Mouse (Mus musculus): ENCODE results near the gene Nfatc2. TPM values are rescaled to one million over a fixed set of nuclear protein-coding genes. Genes with fewer than 3 reads are reported as not detected.

Nfatc2 gene
- polyA plus RNA-seq, 1 experiment = 0.07 TPM

GRCm38 (mm10) chr2:168575834-168576233 lies 25.6 kb downstream of the Nfatc2 start:
- H3K36me3 ChIP-seq (ENCODE audit: control insufficient read depth, insufficient read depth) = no peaks in the 10 kb centered on the region
- no peak overlapping the region for H3ac ChIP-seq (ENCODE audit: control insufficient read depth, insufficient read length, low read depth)
- no peaks in the 10 kb centered on the region for H3K79me3 ChIP-seq (ENCODE audit: low read depth)
- H3K27me3 ChIP-seq (ENCODE audit: control insufficient read depth, insufficient read depth, insufficient read length) = no peaks in the 10 kb centered on the region
- TF ChIP-seq MYOG (IDR thresholded peaks at IDR 0.05; ENCODE audit: control insufficient read depth, extremely low read depth, insufficient read length) (no peak), MYOD1 (IDR thresholded peaks at IDR 0.05; ENCODE audit: control insufficient read depth, insufficient read length, low read depth) (no peak), CEBPB (IDR thresholded peaks at IDR 0.05; ENCODE audit: low read depth) (no peak), FOSL1 (IDR thresholded peaks at IDR 0.05; ENCODE audit: insufficient read depth, low read length, poor library complexity, severe bottlenecking) (no peak), USF1 (IDR thresholded peaks at IDR 0.05; ENCODE audit: low read depth) (no peak)
- H3K4me3 ChIP-seq (ENCODE audit: insufficient read depth, poor library complexity, severe bottlenecking) = no peak overlapping the region
- no peaks in the 10 kb centered on the region for H3K79me2 ChIP-seq (ENCODE audit: control insufficient read depth, insufficient read depth)

GRCm38 (mm10) chr2:168574934-168575333 lies 26.5 kb downstream of the Nfatc2 start:
- Histone ChIP-seq H3K27me3 (ENCODE audit: control insufficient read depth, insufficient read depth, insufficient read length) (no peaks in the 10 kb centered on the region), H3K4me3 (ENCODE audit: insufficient read depth, poor library complexity, severe bottlenecking) (no peak overlapping the region), H3K36me3 (ENCODE audit: control insufficient read depth, insufficient read depth) (no peaks in the 10 kb centered on the region), H3K79me3 (ENCODE audit: low read depth) (no peaks in the 10 kb centered on the region), H3K79me2 (ENCODE audit: control insufficient read depth, insufficient read depth) (no peaks in the 10 kb centered on the region), H3ac (ENCODE audit: control insufficient read depth, insufficient read length, low read depth) (no peak overlapping the region)
- no peak for TF ChIP-seq CEBPB (IDR thresholded peaks at IDR 0.05; ENCODE audit: low read depth)
- TF ChIP-seq USF1 (IDR thresholded peaks at IDR 0.05; ENCODE audit: low read depth) = no peak
- TF ChIP-seq MYOG (IDR thresholded peaks at IDR 0.05; ENCODE audit: control insufficient read depth, extremely low read depth, insufficient read length) = no peak
- TF ChIP-seq CTCF (IDR thresholded peaks at IDR 0.05; ENCODE audit: control insufficient read depth, insufficient read depth, insufficient read length) = no peak
- TF ChIP-seq MYOD1 (IDR thresholded peaks at IDR 0.05; ENCODE audit: control insufficient read depth, insufficient read length, low read depth) = no peak

- TF ChIP-seq MYOD1 (IDR thresholded peaks at IDR 0.05; ENCODE audit: control insufficient read depth, insufficient read length, low read depth) (no peak), FOSL1 (IDR thresholded peaks at IDR 0.05; ENCODE audit: insufficient read depth, low read length, poor library complexity, severe bottlenecking) (no peak), USF1 (IDR thresholded peaks at IDR 0.05; ENCODE audit: low read depth) (no peak), MAX (IDR thresholded peaks at IDR 0.05) (no peak), CEBPB (IDR thresholded peaks at IDR 0.05; ENCODE audit: low read depth) (no peak), MYOG (IDR thresholded peaks at IDR 0.05; ENCODE audit: control insufficient read depth, extremely low read depth, insufficient read length) (no peak), CTCF (IDR thresholded peaks at IDR 0.05; ENCODE audit: control insufficient read depth, insufficient read depth, insufficient read length) (no peak)
- H3K36me3 ChIP-seq (ENCODE audit: control insufficient read depth, insufficient read depth) = no peaks in the 10 kb centered on the region
These were observed 27.6 kb downstream of the Nfatc2 start for GRCm38 (mm10) chr2:168573866-168574265.

GRCm38 (mm10) chr2:168571241-168571640 lies 30.2 kb downstream of the Nfatc2 start:
- Histone ChIP-seq H3K4me3 (ENCODE audit: insufficient read depth, poor library complexity, severe bottlenecking) (no peak overlapping the region), H3K27me3 (ENCODE audit: control insufficient read depth, insufficient read depth, insufficient read length) (no peaks in the 10 kb centered on the region), H3ac (ENCODE audit: control insufficient read depth, insufficient read length, low read depth) (no peak overlapping the region), H3K79me2 (ENCODE audit: control insufficient read depth, insufficient read depth) (no peaks in the 10 kb centered on the region), H3K79me3 (ENCODE audit: low read depth) (no peaks in the 10 kb centered on the region), H3K36me3 (ENCODE audit: control insufficient read depth, insufficient read depth) (no peaks in the 10 kb centered on the region)
- TF ChIP-seq FOSL1 (IDR thresholded peaks at IDR 0.05; ENCODE audit: insufficient read depth, low read length, poor library complexity, severe bottlenecking) (no peak), USF1 (IDR thresholded peaks at IDR 0.05; ENCODE audit: low read depth) (no peak), MAX (IDR thresholded peaks at IDR 0.05) (no peak), CEBPB (IDR thresholded peaks at IDR 0.05; ENCODE audit: low read depth) (no peak), MYOG (IDR thresholded peaks at IDR 0.05; ENCODE audit: control insufficient read depth, extremely low read depth, insufficient read length) (no peak), CTCF (IDR thresholded peaks at IDR 0.05; ENCODE audit: control insufficient read depth, insufficient read depth, insufficient read length) (no peak), MYOD1 (IDR thresholded peaks at IDR 0.05; ENCODE audit: control insufficient read depth, insufficient read length, low read depth) (no peak)

More at GRCm38 (mm10) chr2:168573866-168574265, 27.6 kb downstream of the Nfatc2 start:
- no peaks in the 10 kb centered on the region for H3K27me3 ChIP-seq (ENCODE audit: control insufficient read depth, insufficient read depth, insufficient read length)
- H3K79me2 ChIP-seq (ENCODE audit: control insufficient read depth, insufficient read depth) = no peaks in the 10 kb centered on the region
- no peak overlapping the region for H3ac ChIP-seq (ENCODE audit: control insufficient read depth, insufficient read length, low read depth)
- H3K4me3 ChIP-seq (ENCODE audit: insufficient read depth, poor library complexity, severe bottlenecking) = no peak overlapping the region
- H3K79me3 ChIP-seq (ENCODE audit: low read depth) = no peaks in the 10 kb centered on the region

GRCm38 (mm10) chr2:168565538-168566253 lies 35.8 kb downstream of the Nfatc2 start:
- Histone ChIP-seq H3K4me3 (ENCODE audit: insufficient read depth, poor library complexity, severe bottlenecking) (no peak overlapping the region), H3K36me3 (ENCODE audit: control insufficient read depth, insufficient read depth) (no peaks in the 10 kb centered on the region), H3ac (ENCODE audit: control insufficient read depth, insufficient read length, low read depth) (no peak overlapping the region), H3K79me3 (ENCODE audit: low read depth) (no peaks in the 10 kb centered on the region), H3K27me3 (ENCODE audit: control insufficient read depth, insufficient read depth, insufficient read length) (no peaks in the 10 kb centered on the region), H3K79me2 (ENCODE audit: control insufficient read depth, insufficient read depth) (no peaks in the 10 kb centered on the region)
- TF ChIP-seq USF1 (IDR thresholded peaks at IDR 0.05; ENCODE audit: low read depth) (no peak), CTCF (IDR thresholded peaks at IDR 0.05; ENCODE audit: control insufficient read depth, insufficient read depth, insufficient read length) (no peak), MYOD1 (IDR thresholded peaks at IDR 0.05; ENCODE audit: control insufficient read depth, insufficient read length, low read depth) (no peak), MYOG (IDR thresholded peaks at IDR 0.05; ENCODE audit: control insufficient read depth, extremely low read depth, insufficient read length) (no peak), FOSL1 (IDR thresholded peaks at IDR 0.05; ENCODE audit: insufficient read depth, low read length, poor library complexity, severe bottlenecking) (no peak), CEBPB (IDR thresholded peaks at IDR 0.05; ENCODE audit: low read depth) (no peak)

Measured in C2C12 (cell line).